8 mouse cellular contexts compared by ENCODE assay signal in genomic region chrX:162760958-162761515, GRCm38 (mm10). TPM values are rescaled to one million over a fixed set of nuclear protein-coding genes. Genes with fewer than 3 reads are reported as not detected.
DNase-seq lines count a peak whose midpoint lies in the region; ATAC-seq and TF ChIP-seq lines count a peak whose summit lies in the region.

No protein-coding gene starts in this region.

- ATAC-seq in granulocyte monocyte progenitor cell, adult 5-6 weeks (replicated peaks; ENCODE audit: poor library complexity, severe bottlenecking) = peak; percentile 12
- ATAC-seq in midbrain, embryonic 12.5 days (ENCODE audit: low FRiP score, low read depth) = peak; percentile 3; the same call in 1 of the 2 replicates

- no peak for TF ChIP-seq POLR2A in testis, adult 2 months (IDR thresholded peaks at IDR 0.05; ENCODE audit: control insufficient read depth, low read depth, low read length)

- H3K9ac ChIP-seq in midbrain, embryonic 12.5 days (replicated peaks) = peak overlapping the region; percentile 73

- WGBS in midbrain, embryonic 12.5 days = 35% methylated on average over 36 of the region's 50 CpGs

- H3K36me3 ChIP-seq in midbrain, embryonic 12.5 days = 0 out of 2 replicates have a peak, but pooled peaks cover 3% of the 10 kb centered on the region
- H3K36me3 ChIP-seq in testis, adult 2 months (ENCODE audit: control insufficient read depth, insufficient read depth, low read length) = no peaks in the 10 kb centered on the region

- H3K27ac ChIP-seq in midbrain, embryonic 12.5 days (replicated peaks) = peak overlapping the region; percentile 90
- peak overlapping the region; percentile 66 for H3K27ac ChIP-seq in testis, adult 2 months (ENCODE audit: control insufficient read depth, insufficient read depth, low read depth, low read length)

- no peaks in the 10 kb centered on the region for H3K9me3 ChIP-seq in midbrain, embryonic 12.5 days

- peak overlapping the region; percentile 66 for H3K4me3 ChIP-seq in midbrain, embryonic 12.5 days
- peak overlapping the region; percentile 85 for H3K4me3 ChIP-seq in testis, adult 2 months (ENCODE audit: control insufficient read depth, low read depth, low read length)

- peak; percentile 33 to 64 for DNase-seq in adrenal gland, adult (ENCODE audit: inconsistent age in 2 of 2, low spot score in 1 of 2)
- no peak for DNase-seq in adrenal gland, adult 2 months
- peak; percentile 8 for DNase-seq in urinary bladder, postnatal 10 days (ENCODE audit: low spot score)
- no peak for DNase-seq in urinary bladder, adult 18-20 months (ENCODE audit: low spot score in 2 of 2)
- peak; percentile 41 to 69 for DNase-seq in kidney, postnatal 4 days

- H3K27me3 ChIP-seq in midbrain, embryonic 12.5 days = peaks cover 3% of the 10 kb centered on the region; the same call in 1 of the 2 replicates
- H3K27me3 ChIP-seq in testis, adult 2 months (ENCODE audit: control insufficient read depth, insufficient read depth, low read length) = no peaks in the 10 kb centered on the region

- H3K4me1 ChIP-seq in midbrain, embryonic 12.5 days = peaks cover 9% of the 10 kb centered on the region; the same call in 1 of the 2 replicates
- peaks cover 8% of the 10 kb centered on the region for H3K4me1 ChIP-seq in testis, adult 2 months (ENCODE audit: control insufficient read depth, insufficient read depth, low read length)

- TF ChIP-seq CTCF in testis, adult 2 months (IDR thresholded peaks at IDR 0.05; ENCODE audit: control insufficient read depth, insufficient read depth, insufficient replicate concordance, low read depth, low read length) = no peak

- peak overlapping the region; percentile 57 for H3K4me2 ChIP-seq in midbrain, embryonic 12.5 days (replicated peaks)

RNA-seq across cellular contexts. Expression of gene Rbbp7, which starts 0.8 kb away (rescaled TPM):
- 100 to 1,000 TPM; 148 to 163 TPM for total RNA-seq in adrenal gland, adult 2 months (2021)
- polyA plus RNA-seq in adrenal gland, adult 2 months (2012; rRNA removed) = 19.1 and 27.3 TPM in 2 replicates
- total RNA-seq in granulocyte monocyte progenitor cell, adult 5-6 weeks (2014; fragmentation: Nextera tagmentation) = 185 and 255 TPM in 2 replicates
- total RNA-seq in granulocyte monocyte progenitor cell, adult 5-6 weeks (2017) = 276 and 296 TPM in 2 replicates
- 272 and 288 TPM in 2 replicates for polyA plus RNA-seq in midbrain, embryonic 12.5 days (2016; fragmentation: Nextera tagmentation; extraction: Ambion mirVana)
- polyA plus RNA-seq in testis, adult 2 months (2012; rRNA removed) = 39.4 and 51.9 TPM in 2 replicates

Comparison
In these comparisons a context has a peak if more than half of its experiments do, and no peak if none do; other contexts are left out.
1. DNase-seq: peak in adrenal gland, adult (2 of 2), urinary bladder, postnatal 10 days (single experiment) and kidney, postnatal 4 days (2 of 2); none in adrenal gland, adult 2 months (single experiment) and urinary bladder, adult 18-20 months (0 of 2).